Mouse (Mus musculus) C2C12 (cell line): ENCODE measurements around the gene AU041133.

Experiments
- CTCF ChIP-seq: IDR thresholded peaks from one replicate; pipeline ENCODE4 v1.5.1; 2011; ENCODE audit not compliant: control insufficient read depth, insufficient read depth, insufficient read length
- FOSL1 ChIP-seq: IDR thresholded peaks from one replicate; pipeline ENCODE4 v1.8.0; 2011; ENCODE audit warnings: mild to moderate bottlenecking, low read length; ENCODE audit not compliant: poor library complexity, insufficient read depth, severe bottlenecking
- MAX ChIP-seq: IDR thresholded peaks from one replicate; pipeline ENCODE4 v1.6.1; 2011; ENCODE audit warnings: mild to moderate bottlenecking, control low read depth
- MYOD1 ChIP-seq: IDR thresholded peaks from one replicate; pipeline ENCODE4 v1.6.1; 2011; ENCODE audit warnings: low read depth; ENCODE audit not compliant: control insufficient read depth, insufficient read length
- MYOG ChIP-seq: IDR thresholded peaks from one replicate; pipeline ENCODE4 v1.6.1; 2011; ENCODE audit not compliant: control insufficient read depth, insufficient read length; ENCODE audit errors: extremely low read depth
- USF1 ChIP-seq: IDR thresholded peaks from one replicate; pipeline ENCODE4 v1.6.1; 2011; ENCODE audit warnings: low read depth, mild to moderate bottlenecking, control low read depth, moderate library complexity

GRCm38 (mm10) chr10:82147571-82147970, 19.8 kb downstream of the AU041133 start:
- TF ChIP-seq CTCF, result no peak
- no peak for TF ChIP-seq USF1
- no peak for TF ChIP-seq MYOG
- TF ChIP-seq MAX, result no peak
- TF ChIP-seq FOSL1, result no peak
- TF ChIP-seq MYOD1, result no peak
